Mouse (Mus musculus) small intestine, adult 2 months (tissue): ENCODE results near the gene Spon1. TPM values are rescaled to one million over a fixed set of nuclear protein-coding genes. Genes with fewer than 3 reads are reported as not detected.

Experiments
- H3K27ac ChIP-seq: fragments of 200-500 bp; 2 replicates; pipeline ENCODE4 v1.5.1; 2012; ENCODE audit warnings: low read depth, low read length, control low read depth, inconsistent platforms; ENCODE audit not compliant: insufficient read depth
- H3K27me3 ChIP-seq: fragments of 200-500 bp; 2 replicates; pipeline ENCODE4 v1.6.1; 2012; ENCODE audit warnings: mild to moderate bottlenecking, moderate library complexity, low read length, inconsistent platforms; ENCODE audit not compliant: control insufficient read depth, insufficient read depth
- H3K36me3 ChIP-seq: fragments of 200-500 bp; 2 replicates; pipeline ENCODE4 v1.6.1; 2012; ENCODE audit warnings: mild to moderate bottlenecking, low read length, control low read depth, inconsistent platforms; ENCODE audit not compliant: control insufficient read depth, insufficient read depth
- H3K4me1 ChIP-seq: fragments of 200-500 bp; 2 replicates; pipeline ENCODE4 v1.6.1; 2012; ENCODE audit warnings: low read length, inconsistent platforms, mixed read lengths; ENCODE audit not compliant: control insufficient read depth, insufficient read depth, insufficient read length
- H3K4me3 ChIP-seq: fragments of 200-500 bp; 2 replicates; pipeline ENCODE4 v1.5.1; 2012; ENCODE audit warnings: low read depth, mild to moderate bottlenecking, control low read depth, inconsistent platforms, low read length, moderate library complexity
- CTCF ChIP-seq: fragments of 200-500 bp; IDR thresholded peaks from 2 replicates; pipeline ENCODE4 v1.5.1; 2012; ENCODE audit warnings: low read depth, mild to moderate bottlenecking, control low read depth, inconsistent platforms, low read length, moderate library complexity, mixed read lengths; ENCODE audit not compliant: insufficient replicate concordance, insufficient read length; ENCODE audit errors: extremely low read depth
- POLR2A ChIP-seq: fragments of 200-500 bp; IDR thresholded peaks from 2 replicates; pipeline ENCODE4 v1.6.1; 2012; ENCODE audit warnings: low read depth, mild to moderate bottlenecking, control low read depth, inconsistent platforms, low read length, moderate library complexity
- WGBS: fragments of 180-500 bp; shearing (Covaris S2); methylation state at CpG from one replicate; pipeline ENCODE4 v1.1.7; 2018; 5-methylcytosine and 5-hydroxymethylcytosine counted together
- polyA plus RNA-seq: library from polyadenylated mRNA; depleted of rRNA; stranded (reverse); fragments of >200 nt; gene quantifications from 2 replicates; pipeline ENCODE4 v1.2.3, GENCODE M21; 2012

The Spon1 gene
- polyA plus RNA-seq, 1 experiment = 3.3 TPM

GRCm38 (mm10) chr7:113880021-113880420 lies 114.2 kb downstream of the Spon1 start:
- Histone ChIP-seq H3K4me3 (no peak overlapping the region), H3K27ac (no peak overlapping the region), H3K36me3 (no peaks in the 10 kb centered on the region), H3K27me3 (no peaks in the 10 kb centered on the region), H3K4me1 (no peaks in the 10 kb centered on the region)
- 84% methylated on average over 3 of the region's 3 CpGs for WGBS
- no peak for TF ChIP-seq POLR2A
- TF ChIP-seq CTCF = no peak

GRCm38 (mm10) chr7:113890782-113891181 lies 125.0 kb downstream of the Spon1 start:
- H3K4me1 ChIP-seq = no peaks in the 10 kb centered on the region
- no peaks in the 10 kb centered on the region for H3K36me3 ChIP-seq
- H3K4me3 ChIP-seq = no peak overlapping the region
- WGBS = 94% methylated on average over 2 of the region's 2 CpGs
- no peak overlapping the region for H3K27ac ChIP-seq
- TF ChIP-seq CTCF (no peak), POLR2A (no peak)
- no peaks in the 10 kb centered on the region for H3K27me3 ChIP-seq

GRCm38 (mm10) chr7:113891491-113891890 lies 125.7 kb downstream of the Spon1 start:
- Histone ChIP-seq H3K27ac (no peak overlapping the region), H3K27me3 (no peaks in the 10 kb centered on the region), H3K4me3 (no peak overlapping the region), H3K4me1 (no peaks in the 10 kb centered on the region), H3K36me3 (no peaks in the 10 kb centered on the region)
- 91% methylated on average over 6 of the region's 6 CpGs for WGBS
- no peak for TF ChIP-seq POLR2A
- no peak for TF ChIP-seq CTCF

GRCm38 (mm10) chr7:113893944-113894662 lies 128.3 kb downstream of the Spon1 start:
- Histone ChIP-seq H3K27me3 (no peaks in the 10 kb centered on the region), H3K4me1 (no peaks in the 10 kb centered on the region), H3K27ac (no peak overlapping the region), H3K4me3 (no peak overlapping the region), H3K36me3 (no peaks in the 10 kb centered on the region)
- TF ChIP-seq POLR2A = no peak
- TF ChIP-seq CTCF = no peak
- 52% methylated on average over 7 of the region's 7 CpGs for WGBS

- no peak for TF ChIP-seq POLR2A
- TF ChIP-seq CTCF = no peak
- H3K4me1 ChIP-seq = no peaks in the 10 kb centered on the region
- no peak overlapping the region for H3K27ac ChIP-seq
- no peak overlapping the region for H3K4me3 ChIP-seq
- H3K27me3 ChIP-seq = no peaks in the 10 kb centered on the region
- 68% methylated on average over 5 of the region's 5 CpGs for WGBS
- no peaks in the 10 kb centered on the region for H3K36me3 ChIP-seq
These were observed 129.5 kb downstream of the Spon1 start for GRCm38 (mm10) chr7:113895266-113895665.

- TF ChIP-seq CTCF = no peak
- TF ChIP-seq POLR2A = no peak
- Histone ChIP-seq H3K27ac (no peak overlapping the region), H3K27me3 (no peaks in the 10 kb centered on the region), H3K4me3 (no peak overlapping the region), H3K4me1 (no peaks in the 10 kb centered on the region), H3K36me3 (no peaks in the 10 kb centered on the region)
These were observed 132.6 kb downstream of the Spon1 start for GRCm38 (mm10) chr7:113898388-113898787.

- H3K4me3 ChIP-seq = no peak overlapping the region
- no peak overlapping the region for H3K27ac ChIP-seq
- no peaks in the 10 kb centered on the region for H3K4me1 ChIP-seq
- TF ChIP-seq POLR2A (no peak), CTCF (no peak)
- H3K27me3 ChIP-seq = no peaks in the 10 kb centered on the region
- H3K36me3 ChIP-seq = no peaks in the 10 kb centered on the region
- WGBS = 82% methylated on average over 2 of the region's 2 CpGs
These were observed 135.7 kb downstream of the Spon1 start for GRCm38 (mm10) chr7:113901511-113901910.

- H3K27me3 ChIP-seq = no peaks in the 10 kb centered on the region
- H3K27ac ChIP-seq = no peak overlapping the region
- H3K36me3 ChIP-seq = no peaks in the 10 kb centered on the region
- H3K4me1 ChIP-seq = no peaks in the 10 kb centered on the region
- TF ChIP-seq POLR2A (no peak), CTCF (no peak)
- H3K4me3 ChIP-seq = no peak overlapping the region
- WGBS = 70% methylated on average over 10 of the region's 10 CpGs
These were observed 136.2 kb downstream of the Spon1 start for GRCm38 (mm10) chr7:113901941-113902515.
